Mouse (Mus musculus) stomach, postnatal 0 days (tissue): ENCODE data around the gene Ern2. TPM values are rescaled to one million over a fixed set of nuclear protein-coding genes. Genes with fewer than 3 reads are reported as not detected.

ENCODE experiments used
- ATAC-seq: fragments of 200-750 bp; cut with Nextera tagmentation; 2 replicates; pipeline ENCODE4 v1.8.0; 2017; ENCODE audit not compliant: low FRiP score, low TSS enrichment
- DNase-seq: peaks from one replicate; pipeline ENCODE4 v3.0.0-alpha.2; 2016; ENCODE audit warnings: low spot score
- H3K27ac ChIP-seq: fragments of 300-500 bp; sonication (generic); replicated peaks from 2 replicates; pipeline ENCODE4 v1.5.1; 2014; ENCODE audit warnings: mild to moderate bottlenecking, control low read depth
- H3K27me3 ChIP-seq: fragments of 300-500 bp; sonication (generic); 2 replicates; pipeline ENCODE4 v1.6.1; 2014; ENCODE audit warnings: low read length; ENCODE audit not compliant: control insufficient read depth, insufficient read depth
- H3K36me3 ChIP-seq: fragments of 300-500 bp; sonication (generic); 2 replicates; pipeline ENCODE4 v1.6.1; 2014; ENCODE audit warnings: low read length, mixed read lengths; ENCODE audit not compliant: control insufficient read depth, insufficient read depth
- H3K4me1 ChIP-seq: fragments of 300-500 bp; sonication (generic); replicated peaks from 2 replicates; pipeline ENCODE4 v1.6.1; 2014; ENCODE audit warnings: antibody characterized with exemption; ENCODE audit not compliant: control insufficient read depth, insufficient read depth
- H3K4me2 ChIP-seq: fragments of 300-500 bp; sonication (generic); replicated peaks from 2 replicates; pipeline ENCODE4 v1.6.1; 2014; ENCODE audit warnings: low read depth, mild to moderate bottlenecking, control low read depth, moderate library complexity
- H3K4me3 ChIP-seq: fragments of 300-500 bp; sonication (generic); 2 replicates; pipeline ENCODE4 v1.5.1; 2014; ENCODE audit warnings: low read depth, low read length, control low read depth
- H3K9ac ChIP-seq: fragments of 300-500 bp; sonication (generic); 2 replicates; pipeline ENCODE4 v1.6.1; 2014; ENCODE audit warnings: mild to moderate bottlenecking, low read length, control low read depth, mixed read lengths
- H3K9me3 ChIP-seq: fragments of 300-500 bp; sonication (generic); 2 replicates; pipeline ENCODE4 v1.6.1; 2016; ENCODE audit warnings: low read length; ENCODE audit not compliant: control insufficient read depth
- CTCF ChIP-seq: IDR thresholded peaks from 2 replicates; pipeline ENCODE4 v1.5.1; 2016; ENCODE audit warnings: antibody characterized with exemption, low read depth, mild to moderate bottlenecking, moderate library complexity
- EP300 ChIP-seq: optimal IDR thresholded peaks from 2 replicates; pipeline ENCODE3; 2016; ENCODE audit warnings: antibody characterized with exemption
- WGBS: fragments of 180-500 bp; shearing (Covaris S2); extraction: QIAGEN DNeasy Blood & Tissue Kit; methylation state at CpG from one replicate; pipeline ENCODE4 v1.1.7; 2014; 5-methylcytosine and 5-hydroxymethylcytosine counted together
- polyA plus RNA-seq: library from polyadenylated mRNA; unstranded; fragments of >200 nt; fragmentation: Nextera tagmentation; extraction: Ambion mirVana; gene quantifications from 2 replicates; pipeline ENCODE4 v1.2.1, GENCODE M21; 2015

The Ern2 gene
- polyA plus RNA-seq, 1 experiment from 2014 or later, result 33.5 TPM

- WGBS, result 20% methylated on average over 20 of the region's 20 CpGs
- Histone ChIP-seq H3K9me3 (no peaks in the 10 kb centered on the region), H3K27me3 (no peaks in the 10 kb centered on the region), H3K27ac (no peak within 1 kb of the TSS), H3K4me1 (no peaks in the 10 kb centered on the region; the same call in 1 of the 2 replicates), H3K36me3 (no peaks in the 10 kb centered on the region), H3K9ac (peak within 1 kb of the TSS; percentile 31; the same call in 1 of the 2 replicates), H3K4me3 (peak within 1 kb of the TSS; percentile 20; the same call in 1 of the 2 replicates), H3K4me2 (peak within 1 kb of the TSS; percentile 46)
- TF ChIP-seq CTCF, result no peak
- no peak for TF ChIP-seq EP300
- peak; percentile 40 for DNase-seq
- ATAC-seq, result peak; percentile 48; the same call in 1 of the 2 replicates
Observed at GRCm38 (mm10) chr7:122219315-122219801, 33.4 kb upstream of the Ern2 start, which contains the start of gene Chp2. Gene Chp2, plus strand, starts transcription at chr7:122219496.

GRCm38 (mm10) chr7:122208276-122209021, 22.4 kb upstream of the Ern2 start:
- no peaks in the 10 kb centered on the region for H3K27me3 ChIP-seq
- H3K9ac ChIP-seq, result no peak overlapping the region
- ATAC-seq (0 out of 2 replicates have a peak, but pooled peaks have one; percentile 18), DNase-seq (no peak)
- H3K4me1 ChIP-seq, result 0 out of 2 replicates have a peak, but pooled peaks cover 2% of the 10 kb centered on the region
- TF ChIP-seq EP300 (no peak), CTCF (no peak)
- H3K9me3 ChIP-seq, result no peaks in the 10 kb centered on the region
- no peak overlapping the region for H3K4me2 ChIP-seq
- H3K4me3 ChIP-seq, result no peak overlapping the region
- no peaks in the 10 kb centered on the region for H3K36me3 ChIP-seq
- 28% methylated on average over 7 of the region's 7 CpGs for WGBS
- no peak overlapping the region for H3K27ac ChIP-seq

GRCm38 (mm10) chr7:122206121-122206520, 20.1 kb upstream of the Ern2 start:
- Histone ChIP-seq H3K27me3 (no peaks in the 10 kb centered on the region), H3K36me3 (no peaks in the 10 kb centered on the region), H3K9ac (no peak overlapping the region), H3K27ac (no peak overlapping the region), H3K9me3 (no peaks in the 10 kb centered on the region), H3K4me3 (no peak overlapping the region), H3K4me2 (no peak overlapping the region), H3K4me1 (0 out of 2 replicates have a peak, but pooled peaks cover 2% of the 10 kb centered on the region)
- no peak for ATAC-seq
- TF ChIP-seq EP300, result no peak
- no peak for TF ChIP-seq CTCF
- DNase-seq, result no peak
- WGBS, result 73% methylated on average over 2 of the region's 2 CpGs

GRCm38 (mm10) chr7:122203936-122204335, 17.9 kb upstream of the Ern2 start:
- peak; percentile 54; the same call in 1 of the 2 replicates for ATAC-seq
- Histone ChIP-seq H3K36me3 (no peaks in the 10 kb centered on the region), H3K9me3 (no peaks in the 10 kb centered on the region), H3K4me3 (no peak overlapping the region), H3K4me1 (0 out of 2 replicates have a peak, but pooled peaks cover 2% of the 10 kb centered on the region), H3K27ac (no peak overlapping the region), H3K4me2 (no peak overlapping the region), H3K27me3 (no peaks in the 10 kb centered on the region), H3K9ac (no peak overlapping the region)
- whole genome bisulfite sequencing, result 25% methylated on average over 2 of the region's 2 CpGs
- TF ChIP-seq EP300 (no peak), CTCF (no peak)
- no peak for DNase-seq

GRCm38 (mm10) chr7:122199296-122199695, 13.3 kb upstream of the Ern2 start:
- Histone ChIP-seq H3K36me3 (no peaks in the 10 kb centered on the region), H3K9me3 (no peaks in the 10 kb centered on the region), H3K27me3 (no peaks in the 10 kb centered on the region), H3K9ac (no peak overlapping the region), H3K4me2 (no peak overlapping the region), H3K27ac (no peak overlapping the region), H3K4me1 (no peaks in the 10 kb centered on the region), H3K4me3 (no peak overlapping the region)
- WGBS, result 23% methylated on average over 5 of the region's 5 CpGs
- ATAC-seq, result peak; percentile 62
- TF ChIP-seq EP300, result no peak
- peak; percentile 87 for TF ChIP-seq CTCF
- DNase-seq, result no peak

GRCm38 (mm10) chr7:122197306-122197705, 11.3 kb upstream of the Ern2 start:
- TF ChIP-seq EP300, result no peak
- TF ChIP-seq CTCF, result peak; percentile 85
- Histone ChIP-seq H3K9ac (no peak overlapping the region), H3K9me3 (no peaks in the 10 kb centered on the region), H3K27me3 (no peaks in the 10 kb centered on the region), H3K4me1 (no peaks in the 10 kb centered on the region), H3K4me3 (no peak overlapping the region), H3K27ac (no peak overlapping the region), H3K36me3 (no peaks in the 10 kb centered on the region), H3K4me2 (no peak overlapping the region)
- ATAC-seq (no peak), DNase-seq (peak; percentile 61)
- 30% methylated on average over 4 of the region's 4 CpGs for WGBS
